Mouse (Mus musculus): ENCODE measurements at regions not wholly inside any gene's neighbourhood (a gene's known extent, or its start where the extent isn't known, plus 50 kb on each side); places are given as distances from the start of the nearest gene placed in this dataset.

DNA sequence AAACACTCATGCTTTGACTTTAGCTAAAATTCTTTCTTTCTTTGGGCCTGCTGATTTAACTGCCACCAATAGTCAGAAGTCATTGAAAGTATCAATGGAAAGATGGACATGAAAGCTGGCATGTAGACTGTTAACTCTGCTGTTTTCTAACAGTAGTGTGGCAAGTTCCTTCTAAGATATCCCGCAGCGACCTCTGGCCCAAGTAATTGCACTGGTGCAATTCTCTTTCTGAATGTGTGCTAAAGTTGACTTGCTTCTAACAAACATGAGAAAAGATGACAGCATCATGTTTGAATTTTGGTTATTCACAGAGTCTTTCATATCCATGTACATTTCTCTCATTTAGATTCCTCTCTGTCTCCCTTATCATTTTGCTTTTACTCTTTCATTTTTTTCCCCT is 109.7 kb upstream of the Rmdn2 start:
- 0 out of 2 replicates have a peak, but pooled peaks cover 2% of the 10 kb centered on the region for H3K4me1 ChIP-seq
- H3K36me3 ChIP-seq, result no peaks in the 10 kb centered on the region
- no peaks in the 10 kb centered on the region for H3K9me3 ChIP-seq
- H3K4me3 ChIP-seq, result no peak overlapping the region
- H3K27me3 ChIP-seq, result no peaks in the 10 kb centered on the region
- no peak overlapping the region for H3K4me2 ChIP-seq
- 80% methylated on average over 2 of the region's 2 CpGs for WGBS
- no peak overlapping the region for H3K27ac ChIP-seq
- H3K9ac ChIP-seq, result no peak overlapping the region
- no peak for ATAC-seq (ENCODE audit: borderline replicate concordance, extremely low read depth, low FRiP score, low TSS enrichment)

DNA sequence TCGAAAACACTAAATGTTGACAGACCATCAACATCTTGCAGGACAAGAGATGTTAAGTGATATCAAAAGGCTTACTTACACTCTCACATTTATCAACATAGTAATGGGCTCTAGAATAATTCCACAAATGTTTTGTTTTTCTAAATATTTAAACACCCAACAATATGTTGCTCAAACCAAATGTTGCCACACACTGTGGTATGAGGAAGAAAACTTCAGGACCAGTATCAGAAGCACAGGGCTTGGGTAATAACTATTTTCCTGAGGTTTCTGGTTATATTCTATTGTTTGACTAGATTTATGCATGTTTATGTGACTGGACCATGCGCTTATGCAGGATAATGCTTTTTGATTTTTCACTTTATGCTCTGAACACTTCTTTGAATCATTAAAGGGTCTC is 108.6 kb upstream of the Rmdn2 start:
- Histone ChIP-seq H3K9me3 (no peaks in the 10 kb centered on the region), H3K4me2 (no peak overlapping the region), H3K4me3 (no peak overlapping the region), H3K4me1 (0 out of 2 replicates have a peak, but pooled peaks cover 2% of the 10 kb centered on the region), H3K9ac (no peak overlapping the region), H3K27ac (no peak overlapping the region), H3K27me3 (no peaks in the 10 kb centered on the region), H3K36me3 (no peaks in the 10 kb centered on the region)
- WGBS, result 84% methylated on average over 2 of the region's 2 CpGs
- ATAC-seq (ENCODE audit: borderline replicate concordance, extremely low read depth, low FRiP score, low TSS enrichment), result no peak

DNA sequence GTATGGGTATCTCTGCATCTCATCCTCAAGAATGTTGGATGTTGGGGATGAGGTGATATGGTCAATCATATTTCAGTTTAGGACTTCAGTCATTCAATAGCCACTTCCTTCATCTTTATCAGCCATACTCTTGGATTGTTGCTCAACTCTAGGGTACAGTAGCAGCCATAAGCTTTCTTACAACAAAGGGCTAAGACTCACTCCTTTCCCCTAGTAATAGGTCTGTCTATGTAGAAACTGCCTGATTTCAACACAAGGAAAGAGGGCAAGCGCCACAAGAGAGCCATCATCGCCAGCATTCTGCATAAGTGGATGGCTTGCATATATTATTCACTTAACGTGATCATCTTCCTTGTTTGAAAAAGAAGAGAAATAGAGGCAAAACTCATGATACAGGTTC is 107.5 kb upstream of the Rmdn2 start:
- 87% methylated on average over 3 of the region's 3 CpGs for WGBS
- Histone ChIP-seq H3K27ac (no peak overlapping the region), H3K9ac (no peak overlapping the region), H3K27me3 (no peaks in the 10 kb centered on the region), H3K4me3 (no peak overlapping the region), H3K9me3 (no peaks in the 10 kb centered on the region), H3K36me3 (no peaks in the 10 kb centered on the region), H3K4me1 (peaks cover 6% of the 10 kb centered on the region; the same call in 1 of the 2 replicates), H3K4me2 (no peak overlapping the region)
- ATAC-seq (ENCODE audit: borderline replicate concordance, extremely low read depth, low FRiP score, low TSS enrichment), result no peak

DNA sequence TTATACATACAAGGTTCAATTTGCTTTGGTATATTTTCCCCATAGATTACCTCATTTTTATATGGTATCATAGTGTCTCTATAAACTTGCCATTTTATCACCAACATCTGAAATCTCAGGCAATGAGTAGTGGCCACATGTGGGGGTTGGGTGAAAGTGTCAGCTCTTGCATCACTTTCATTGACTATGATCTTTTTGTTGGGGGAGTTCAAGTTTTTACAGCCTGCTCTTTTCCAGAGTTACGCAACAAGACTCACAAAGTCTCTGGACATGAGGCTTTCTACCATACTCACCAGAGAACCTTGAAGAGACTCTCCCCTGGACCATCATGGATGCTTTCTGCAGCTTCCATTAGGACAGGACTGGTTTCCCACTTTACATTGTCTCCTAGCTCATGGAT is 106.1 kb upstream of the Rmdn2 start:
- Histone ChIP-seq H3K36me3 (no peaks in the 10 kb centered on the region), H3K27ac (no peak overlapping the region), H3K9me3 (no peaks in the 10 kb centered on the region), H3K4me3 (no peak overlapping the region), H3K9ac (no peak overlapping the region), H3K27me3 (no peaks in the 10 kb centered on the region), H3K4me2 (no peak overlapping the region), H3K4me1 (peaks cover 17% of the 10 kb centered on the region; the same call in 1 of the 2 replicates)
- WGBS, result 95% methylated on average over 1 of the region's 1 CpGs
- no peak for ATAC-seq (ENCODE audit: borderline replicate concordance, extremely low read depth, low FRiP score, low TSS enrichment)

GRCm38 (mm10) chr17:79509281-79509680 is 102.4 kb upstream of the Rmdn2 start:
- Histone ChIP-seq H3K9me3 (no peaks in the 10 kb centered on the region), H3K9ac (no peak overlapping the region), H3K27me3 (no peaks in the 10 kb centered on the region), H3K36me3 (no peaks in the 10 kb centered on the region), H3K27ac (peak overlapping the region; percentile 26), H3K4me3 (no peak overlapping the region), H3K4me2 (no peak overlapping the region), H3K4me1 (peaks cover 24% of the 10 kb centered on the region)
- WGBS, result 36% methylated on average over 8 of the region's 8 CpGs
- peak; percentile 67; the same call in 1 of the 2 replicates for ATAC-seq (ENCODE audit: borderline replicate concordance, extremely low read depth, low FRiP score, low TSS enrichment)

GRCm38 (mm10) chr17:79509957-79510710 is 101.5 kb upstream of the Rmdn2 start:
- no peak for ATAC-seq (ENCODE audit: borderline replicate concordance, extremely low read depth, low FRiP score, low TSS enrichment)
- Histone ChIP-seq H3K4me1 (peaks cover 24% of the 10 kb centered on the region), H3K27me3 (no peaks in the 10 kb centered on the region), H3K36me3 (no peaks in the 10 kb centered on the region), H3K9ac (no peak overlapping the region), H3K27ac (peak overlapping the region; percentile 26), H3K4me2 (no peak overlapping the region), H3K9me3 (no peaks in the 10 kb centered on the region), H3K4me3 (no peak overlapping the region)
- WGBS, result 45% methylated on average over 11 of the region's 11 CpGs

DNA sequence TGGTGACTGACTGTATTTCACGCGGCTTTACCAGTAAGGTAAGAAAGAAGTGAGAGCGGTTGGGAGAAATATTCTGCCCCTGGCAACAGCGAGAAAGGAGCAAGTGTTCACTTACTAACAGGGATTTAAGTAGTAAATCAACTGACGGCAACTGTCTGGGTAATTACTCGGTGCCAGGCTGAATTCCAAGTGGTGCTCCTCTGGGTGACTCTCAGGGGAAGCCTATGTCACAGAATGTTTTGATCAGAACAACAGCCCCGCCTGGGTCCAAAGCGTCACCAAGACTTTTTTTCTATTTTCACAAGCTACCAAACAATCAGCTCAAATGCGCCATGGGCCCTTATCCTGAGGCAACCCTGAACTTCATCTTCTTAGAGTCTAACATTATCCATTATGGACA is 100.4 kb upstream of the Rmdn2 start:
- H3K27me3 ChIP-seq, result no peaks in the 10 kb centered on the region
- no peak overlapping the region for H3K27ac ChIP-seq
- peaks cover 24% of the 10 kb centered on the region for H3K4me1 ChIP-seq
- 77% methylated on average over 9 of the region's 9 CpGs for WGBS
- no peak overlapping the region for H3K4me3 ChIP-seq
- H3K36me3 ChIP-seq, result no peaks in the 10 kb centered on the region
- H3K4me2 ChIP-seq, result no peak overlapping the region
- no peak overlapping the region for H3K9ac ChIP-seq
- no peaks in the 10 kb centered on the region for H3K9me3 ChIP-seq
- no peak for ATAC-seq (ENCODE audit: borderline replicate concordance, extremely low read depth, low FRiP score, low TSS enrichment)

GRCm38 (mm10) chr17:79514076-79514475 is 97.6 kb upstream of the Rmdn2 start:
- Histone ChIP-seq H3K27ac (no peak overlapping the region), H3K4me2 (no peak overlapping the region), H3K4me1 (peaks cover 21% of the 10 kb centered on the region), H3K27me3 (no peaks in the 10 kb centered on the region), H3K9ac (no peak overlapping the region), H3K4me3 (no peak overlapping the region), H3K36me3 (no peaks in the 10 kb centered on the region), H3K9me3 (no peaks in the 10 kb centered on the region)
- no peak for ATAC-seq (ENCODE audit: borderline replicate concordance, extremely low read depth, low FRiP score, low TSS enrichment)
- 78% methylated on average over 7 of the region's 7 CpGs for WGBS

DNA sequence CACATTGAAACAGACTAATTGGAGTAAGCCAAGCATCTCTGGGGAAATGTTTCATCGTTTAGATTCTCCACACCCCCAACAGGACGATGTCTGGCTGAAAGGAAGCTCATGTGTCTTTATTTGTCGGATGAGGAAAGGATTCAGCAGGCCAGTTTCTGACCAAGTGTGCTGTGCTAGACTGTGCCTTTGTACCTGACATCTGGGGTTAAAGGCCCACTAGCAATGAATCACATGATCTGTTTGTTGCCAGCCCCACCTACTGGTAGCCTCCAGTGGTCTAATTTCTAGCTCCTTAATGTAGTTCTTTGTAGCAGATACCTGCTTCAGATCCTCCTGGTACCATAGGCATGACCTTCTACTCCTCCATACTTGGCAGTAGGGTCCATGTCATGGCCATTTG is 93.5 kb upstream of the Rmdn2 start:
- no peaks in the 10 kb centered on the region for H3K9me3 ChIP-seq
- no peaks in the 10 kb centered on the region for H3K36me3 ChIP-seq
- no peaks in the 10 kb centered on the region for H3K27me3 ChIP-seq
- H3K4me3 ChIP-seq, result no peak overlapping the region
- 64% methylated on average over 3 of the region's 3 CpGs for WGBS
- peaks cover 20% of the 10 kb centered on the region for H3K4me1 ChIP-seq
- ATAC-seq (ENCODE audit: borderline replicate concordance, extremely low read depth, low FRiP score, low TSS enrichment), result no peak
- no peak overlapping the region for H3K4me2 ChIP-seq
- H3K27ac ChIP-seq, result no peak overlapping the region
- no peak overlapping the region for H3K9ac ChIP-seq

- 61% methylated on average over 5 of the region's 5 CpGs for WGBS
- no peak overlapping the region for H3K4me3 ChIP-seq
- no peak overlapping the region for H3K4me2 ChIP-seq
- no peaks in the 10 kb centered on the region for H3K9me3 ChIP-seq
- no peak for ATAC-seq (ENCODE audit: borderline replicate concordance, extremely low read depth, low FRiP score, low TSS enrichment)
- H3K36me3 ChIP-seq, result no peaks in the 10 kb centered on the region
- H3K27me3 ChIP-seq, result no peaks in the 10 kb centered on the region
- no peak overlapping the region for H3K9ac ChIP-seq
- H3K4me1 ChIP-seq, result peaks cover 15% of the 10 kb centered on the region
- H3K27ac ChIP-seq, result no peak overlapping the region
These were observed 93.0 kb upstream of the Rmdn2 start for GRCm38 (mm10) chr17:79518696-79519095.

DNA sequence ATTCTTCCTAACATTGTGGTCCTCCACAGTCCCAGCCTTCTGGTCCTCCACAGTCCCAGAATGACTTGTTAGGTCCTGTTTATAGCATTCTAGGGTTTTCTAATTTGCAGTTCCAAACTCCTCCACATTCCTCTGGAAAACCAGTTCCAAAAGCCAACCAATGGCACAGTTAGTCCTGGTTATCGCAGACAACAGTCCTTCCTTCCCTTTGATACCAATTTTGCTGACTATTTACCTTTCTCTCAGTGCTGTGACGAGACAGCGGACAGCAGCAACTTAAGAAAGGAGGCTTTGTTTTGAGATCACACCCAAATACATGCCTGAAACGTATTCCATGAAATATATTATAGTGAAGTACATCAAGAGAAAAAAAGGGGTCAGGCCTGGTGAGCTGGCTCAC is 92.3 kb upstream of the Rmdn2 start:
- Histone ChIP-seq H3K9ac (no peak overlapping the region), H3K27me3 (no peaks in the 10 kb centered on the region), H3K9me3 (no peaks in the 10 kb centered on the region), H3K36me3 (no peaks in the 10 kb centered on the region), H3K4me1 (peaks cover 10% of the 10 kb centered on the region), H3K4me3 (no peak overlapping the region), H3K4me2 (no peak overlapping the region), H3K27ac (no peak overlapping the region)
- WGBS, result 56% methylated on average over 4 of the region's 4 CpGs
- no peak for ATAC-seq (ENCODE audit: borderline replicate concordance, extremely low read depth, low FRiP score, low TSS enrichment)

GRCm38 (mm10) chr17:79520283-79520682 is 91.4 kb upstream of the Rmdn2 start:
- Histone ChIP-seq H3K4me3 (no peak overlapping the region), H3K36me3 (no peaks in the 10 kb centered on the region), H3K27ac (no peak overlapping the region), H3K4me2 (no peak overlapping the region), H3K27me3 (no peaks in the 10 kb centered on the region), H3K9me3 (no peaks in the 10 kb centered on the region), H3K9ac (no peak overlapping the region), H3K4me1 (peaks cover 10% of the 10 kb centered on the region)
- WGBS, result 75% methylated on average over 5 of the region's 5 CpGs
- no peak for ATAC-seq (ENCODE audit: borderline replicate concordance, extremely low read depth, low FRiP score, low TSS enrichment)

Measured in lung, embryonic 15.5 days (tissue).